Mouse (Mus musculus): Measurements from ENCODE around the gene Ywhaq.

The Ywhaq gene

DNA sequence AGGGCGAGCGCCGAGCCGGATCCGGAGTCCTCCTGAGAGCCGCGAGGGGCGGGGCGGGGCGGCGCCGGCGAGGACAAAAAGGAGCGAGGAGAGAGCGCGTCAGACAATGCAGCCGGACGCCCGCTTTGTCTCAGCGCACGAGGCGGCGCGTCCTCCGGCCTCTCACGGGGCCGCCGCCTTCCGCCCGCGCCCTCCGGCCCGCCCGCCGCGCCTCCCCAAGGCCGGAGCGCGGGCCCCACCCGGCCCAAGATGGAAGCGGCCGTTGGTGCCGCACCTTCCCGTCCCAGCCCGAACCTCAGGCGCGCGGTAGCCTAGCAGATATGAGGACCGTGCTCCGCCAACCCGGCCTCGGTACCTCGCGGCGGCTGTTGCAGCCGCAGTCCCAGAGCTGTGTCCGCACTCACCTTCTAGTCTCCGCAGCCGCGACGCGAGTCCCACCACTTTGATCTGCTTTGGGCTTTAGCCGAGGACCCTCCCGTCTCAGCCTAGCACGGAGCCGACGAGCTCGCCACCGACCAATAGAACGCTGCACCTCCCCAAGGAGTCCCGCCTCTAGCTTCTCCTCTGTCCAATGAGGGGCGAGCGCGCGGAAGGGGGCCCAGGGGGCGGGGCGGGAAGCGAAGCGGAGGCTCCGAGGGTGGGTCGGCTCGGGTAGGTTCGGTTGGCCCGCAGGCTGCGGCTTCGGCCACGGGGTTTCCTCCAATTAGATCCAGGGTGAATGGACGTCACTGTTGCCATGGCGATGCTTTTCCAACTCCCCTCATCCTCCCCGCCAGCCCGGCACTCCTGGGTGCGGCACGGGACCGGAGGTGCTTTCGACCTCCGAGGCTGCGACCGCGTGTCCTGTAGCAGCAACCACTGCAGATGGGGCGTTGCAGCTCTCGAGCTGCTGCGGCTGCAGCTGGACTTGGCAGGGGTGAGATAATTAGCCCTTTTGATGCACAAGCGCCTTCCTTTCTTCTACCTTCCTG, at the start of gene Ywhaq:
TSS of gene Ywhaq (minus strand) at position 538 of the 971 bp plus-strand sequence.
- in situ Hi-C loops (cut with MboI, MseI), result no loop called here

DNA sequence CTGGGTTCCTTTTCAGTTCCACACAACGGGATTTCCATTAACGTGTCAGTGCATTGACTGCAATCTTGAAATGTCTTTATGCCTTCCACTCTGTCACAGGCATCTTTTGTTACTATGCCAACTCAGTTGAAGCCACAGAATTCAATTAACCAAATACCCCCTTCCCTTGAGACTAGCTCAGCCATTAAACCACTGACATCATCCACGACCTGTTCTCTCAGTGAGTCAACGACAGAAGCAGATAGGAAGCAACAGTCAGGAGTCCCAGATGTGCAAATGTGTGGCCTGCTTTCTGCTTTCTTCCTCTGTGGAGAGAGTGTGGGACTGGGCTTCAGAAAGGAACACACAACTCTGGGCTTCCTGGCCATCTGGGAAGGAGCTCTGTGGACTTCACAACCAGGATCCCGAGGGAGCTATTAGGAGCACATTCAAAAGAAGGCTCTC, 46.0 kb upstream of the Ywhaq start:
- in situ Hi-C loops (cut with MboI, MseI), result no loop called here

DNA sequence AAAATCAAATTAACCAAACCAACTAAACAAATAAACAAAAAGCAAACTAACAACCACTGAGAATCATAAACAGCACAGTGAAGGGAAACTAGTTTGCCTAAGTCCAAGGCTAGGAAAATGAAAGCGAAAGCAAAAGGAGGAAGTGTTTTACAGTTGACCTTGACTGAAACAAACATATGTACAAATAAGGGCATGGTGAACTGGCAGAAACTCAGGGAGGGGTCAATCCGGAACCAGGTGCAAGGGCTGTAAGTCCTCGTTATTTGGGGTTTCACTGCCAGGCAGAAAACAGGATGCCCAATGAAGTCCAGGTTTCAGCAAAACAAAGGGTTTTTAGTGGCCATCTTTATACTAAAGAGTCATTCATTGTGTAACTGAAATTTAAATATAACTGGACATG, 45.2 kb upstream of the Ywhaq start:
- in situ Hi-C loops (cut with MboI, MseI), result no loop called here

DNA sequence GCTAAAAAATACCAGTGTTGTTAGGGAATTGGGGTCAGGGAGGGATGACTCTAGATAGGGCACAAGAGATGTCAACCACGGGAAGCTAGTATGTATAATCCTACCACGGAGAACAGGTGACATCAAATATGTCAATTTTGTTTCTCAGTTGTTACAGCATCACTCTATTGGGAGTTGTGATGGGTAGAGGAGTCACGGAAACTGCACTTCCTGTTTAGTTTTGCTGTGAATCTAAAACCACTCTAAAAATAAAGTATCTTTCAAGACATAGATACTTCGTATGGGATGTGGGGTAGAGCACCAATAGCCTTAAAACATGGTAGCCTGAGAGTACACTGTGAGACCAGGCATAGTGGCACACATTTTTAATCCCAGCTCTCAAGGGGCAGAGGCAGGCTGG, 42.2 kb upstream of the Ywhaq start:
- in situ Hi-C loops (cut with MboI, MseI), result no loop called here

DNA sequence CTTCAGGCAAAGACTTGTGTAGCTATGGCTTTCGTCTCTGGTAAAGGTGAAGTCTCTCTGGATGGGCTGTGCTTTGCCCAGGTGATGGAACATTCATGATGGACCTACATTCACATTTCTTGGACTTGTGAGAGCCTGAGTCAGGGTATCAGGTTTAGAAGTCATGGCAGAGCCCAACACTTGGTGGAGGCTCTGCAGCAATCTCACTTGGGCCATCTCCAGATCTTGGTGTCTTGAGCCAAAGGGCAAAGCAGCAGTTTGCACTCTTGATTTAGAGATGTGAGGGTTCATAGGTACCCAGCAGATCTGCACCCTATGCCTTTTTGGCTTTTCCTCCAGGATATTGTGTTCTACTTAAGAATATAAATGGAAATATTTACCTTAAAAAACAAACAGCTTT, 38.6 kb upstream of the Ywhaq start:
- in situ Hi-C loops (cut with MboI, MseI), result no loop called here

DNA sequence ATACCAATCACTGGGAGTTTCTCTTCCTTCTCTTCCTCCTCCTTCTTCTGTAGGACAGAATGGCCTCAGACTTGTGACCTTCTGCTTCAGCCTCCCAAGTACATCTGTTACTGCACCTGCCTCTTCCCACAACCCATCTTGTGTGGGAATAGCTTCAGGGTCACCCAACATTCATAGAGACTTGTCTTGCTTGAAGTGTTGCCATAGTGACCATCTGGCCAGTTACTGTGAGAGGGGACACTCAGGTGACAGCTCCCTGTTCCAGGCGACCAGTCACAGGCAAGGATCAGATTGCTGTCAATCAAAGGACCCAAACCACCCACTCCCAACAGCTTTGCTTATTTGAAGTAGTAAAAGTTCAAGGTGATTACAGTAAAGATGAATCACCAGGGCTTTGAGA, 34.3 kb upstream of the Ywhaq start:
- in situ Hi-C loops (cut with MboI, MseI), result no loop called here

DNA sequence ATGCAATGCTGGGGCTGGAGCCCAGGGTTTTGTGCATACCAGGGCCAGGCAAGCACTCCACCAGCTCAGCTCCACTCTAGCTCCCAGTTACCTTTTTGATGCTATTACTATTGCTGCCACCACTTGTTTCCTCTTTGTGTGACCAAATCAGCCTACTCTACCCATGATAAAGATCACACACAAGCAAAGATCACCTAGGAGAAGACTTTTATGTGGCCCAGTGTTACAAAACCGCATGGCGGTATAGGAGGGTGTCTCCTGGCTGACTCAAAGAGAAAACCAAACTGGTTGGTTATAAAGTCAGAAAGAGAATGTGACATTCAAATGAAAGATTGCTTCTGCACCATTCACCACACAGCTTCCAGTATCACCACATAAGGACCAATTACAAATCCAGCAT, 33.9 kb upstream of the Ywhaq start:
- in situ Hi-C loops (cut with MboI, MseI), result no loop called here

DNA sequence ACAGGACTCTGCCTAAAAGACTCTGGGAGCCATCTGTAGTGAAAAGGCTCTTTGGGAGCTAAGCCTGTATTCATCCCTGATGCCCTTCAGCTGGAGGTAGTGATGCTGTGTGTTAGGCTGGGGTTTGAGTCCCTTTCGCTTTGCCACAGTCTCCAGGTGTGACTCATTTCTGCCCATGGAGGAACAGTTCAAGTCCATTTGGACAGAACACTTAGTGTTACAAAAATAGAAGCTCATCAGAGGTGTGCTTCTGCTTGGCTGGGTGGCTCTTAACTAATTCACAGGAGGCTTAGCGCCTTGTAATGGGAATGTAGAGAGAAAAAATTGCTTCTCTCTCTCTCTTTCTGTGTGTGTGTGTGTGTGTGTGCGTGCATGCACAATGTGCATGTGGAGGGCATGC, 26.3 kb upstream of the Ywhaq start:
- in situ Hi-C loops (cut with MboI, MseI), result no loop called here

DNA sequence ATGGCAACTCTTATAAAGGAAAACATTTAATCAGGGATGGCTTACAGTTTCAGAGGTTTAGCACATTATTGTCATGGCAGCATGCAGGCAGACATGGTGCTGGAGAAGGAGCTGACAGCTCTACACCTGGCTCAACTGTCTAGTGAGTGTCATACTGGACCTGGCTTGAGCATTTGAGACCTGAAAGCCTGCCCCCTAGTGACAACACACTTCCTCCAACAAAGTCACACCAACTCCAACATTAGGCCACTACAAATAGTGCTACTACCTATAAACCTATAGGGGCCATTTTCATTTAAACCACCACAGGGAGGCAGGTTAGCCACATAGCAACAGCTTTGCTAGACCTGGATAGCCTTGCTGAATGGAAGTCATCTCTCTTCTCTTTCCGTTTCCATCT, 24.4 kb upstream of the Ywhaq start:
- in situ Hi-C loops (cut with MboI, MseI), result no loop called here

DNA sequence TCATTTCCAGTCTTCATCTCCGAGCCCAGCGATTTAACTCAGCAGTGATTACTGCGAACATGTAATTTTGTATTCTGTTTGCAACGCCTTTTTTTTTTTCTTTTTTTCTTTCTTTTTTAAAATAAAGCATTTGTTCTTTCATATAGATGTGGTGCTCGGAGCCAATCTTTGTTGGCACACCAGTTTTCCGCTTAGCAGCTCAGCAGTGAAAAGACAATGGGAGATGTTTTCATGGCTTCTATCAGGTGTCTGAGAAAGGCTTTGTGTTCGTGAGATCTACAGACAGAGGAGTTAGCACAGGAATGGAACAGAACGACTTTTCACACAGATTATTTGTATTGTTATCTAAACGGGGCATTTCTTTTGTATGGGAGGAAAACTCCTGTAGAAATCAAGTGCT, 22.0 kb upstream of the Ywhaq start:
- in situ Hi-C loops (cut with MboI, MseI), result no loop called here

DNA sequence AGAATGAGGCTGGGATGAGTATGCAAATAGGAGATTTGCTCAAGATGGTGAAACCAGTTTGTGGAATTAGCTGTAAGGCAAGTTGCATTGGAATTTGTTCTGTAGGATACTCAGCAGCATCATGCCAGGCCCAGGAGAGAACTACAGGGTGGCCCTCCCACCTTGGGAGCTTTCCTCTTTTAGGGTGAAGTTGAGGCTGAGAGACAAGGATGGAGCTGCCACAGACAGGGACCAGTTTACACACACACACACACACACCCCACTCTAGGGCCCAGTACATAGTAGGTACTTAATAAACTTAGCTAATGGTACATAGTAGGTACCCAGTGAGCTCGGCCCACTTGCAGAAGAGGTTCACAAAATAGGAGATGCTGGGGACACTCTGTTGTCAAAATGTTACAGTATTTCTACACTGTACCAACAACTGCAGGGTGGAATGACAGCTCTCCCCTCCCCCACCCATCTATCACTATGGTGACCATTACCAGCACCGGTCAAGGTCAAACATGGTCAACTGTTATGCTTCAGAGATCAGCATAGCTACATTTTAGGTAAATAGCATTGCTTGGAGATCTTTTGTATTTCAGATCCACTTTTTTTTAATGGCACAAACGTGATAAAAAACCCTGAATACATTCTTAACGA, 21.4 kb upstream of the Ywhaq start:
- in situ Hi-C loops (cut with MboI, MseI), result no loop called here

DNA sequence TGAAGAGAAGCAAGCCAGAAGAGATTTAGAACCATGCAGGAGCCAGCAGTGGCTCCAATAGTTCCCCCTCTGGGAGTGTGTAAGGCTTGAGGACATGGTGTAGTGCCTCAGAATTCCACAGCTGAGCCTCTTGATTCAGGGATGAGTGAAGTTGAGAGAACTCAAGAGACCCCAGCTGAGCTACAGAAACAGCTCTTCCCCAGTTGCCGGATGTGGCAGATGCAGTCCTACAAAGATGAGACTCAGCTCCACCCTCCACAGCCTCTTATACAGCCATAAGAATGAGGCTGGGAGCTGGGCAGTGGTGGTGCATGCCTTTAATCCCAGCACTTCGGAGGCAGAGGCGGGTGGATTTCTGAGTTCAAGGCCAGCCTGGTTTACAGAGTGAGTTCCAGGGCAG, 20.9 kb upstream of the Ywhaq start:
- in situ Hi-C loops (cut with MboI, MseI), result no loop called here

DNA sequence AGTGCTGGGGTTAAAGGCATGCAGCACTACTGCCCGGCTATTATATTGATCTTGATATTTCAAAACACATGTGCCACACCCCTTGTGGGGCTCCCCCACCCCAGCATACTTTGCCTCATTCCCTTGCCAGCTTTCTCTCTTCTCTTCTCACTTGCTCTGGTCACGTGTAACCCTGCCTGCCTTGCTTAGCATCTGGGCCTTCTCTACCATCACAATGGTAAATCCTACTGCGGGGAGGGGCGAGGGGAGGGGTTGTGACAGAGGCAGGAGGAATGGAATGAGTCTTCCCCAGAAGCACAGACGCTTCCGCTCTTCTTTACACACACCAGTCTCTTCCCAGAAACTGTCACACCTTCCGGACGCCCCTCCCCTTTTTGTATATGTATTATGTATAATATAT, 14.5 kb upstream of the Ywhaq start:
- in situ Hi-C loops (cut with MboI, MseI), result no loop called here

DNA sequence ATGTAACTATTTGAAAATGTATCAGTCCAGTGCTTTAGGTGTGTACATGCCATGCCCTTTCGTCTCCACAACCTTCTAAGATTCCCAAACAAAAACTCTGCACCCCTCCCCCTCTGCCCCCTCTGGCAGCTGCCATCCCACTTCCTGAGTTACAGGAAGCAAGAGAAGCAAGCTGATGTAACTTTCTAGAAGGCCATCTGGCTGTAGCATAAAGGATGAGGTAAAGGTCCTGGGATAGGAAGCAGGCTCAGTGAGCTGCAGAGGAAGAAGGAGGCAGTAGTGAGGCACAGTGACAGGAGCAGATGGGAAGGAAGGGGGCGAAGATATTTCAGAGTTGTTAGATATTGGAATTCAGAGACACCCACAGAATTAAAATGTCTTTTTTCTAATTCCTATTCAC, 13.6 kb upstream of the Ywhaq start:
- in situ Hi-C loops (cut with MboI, MseI), result no loop called here

DNA sequence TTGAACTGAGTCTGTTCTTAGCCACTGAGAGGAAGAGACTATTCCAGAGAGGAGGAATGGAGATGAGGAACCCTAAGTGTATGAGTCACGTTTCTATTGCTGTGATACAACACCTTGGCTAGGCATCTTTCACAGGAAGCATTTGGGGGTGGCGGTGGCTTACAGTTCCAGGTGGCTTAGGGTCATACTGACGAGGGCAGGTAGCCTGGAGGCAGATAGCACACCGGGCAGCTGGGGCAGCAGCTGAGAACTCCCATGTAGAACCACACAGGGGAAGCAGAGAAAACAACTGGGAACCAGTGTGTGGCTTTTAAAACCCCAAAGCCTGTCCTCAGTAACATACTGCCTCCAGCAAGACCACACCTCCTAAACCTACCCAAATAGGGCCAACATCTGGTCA, 12.7 kb upstream of the Ywhaq start:
- in situ Hi-C loops (cut with MboI, MseI), result no loop called here

DNA sequence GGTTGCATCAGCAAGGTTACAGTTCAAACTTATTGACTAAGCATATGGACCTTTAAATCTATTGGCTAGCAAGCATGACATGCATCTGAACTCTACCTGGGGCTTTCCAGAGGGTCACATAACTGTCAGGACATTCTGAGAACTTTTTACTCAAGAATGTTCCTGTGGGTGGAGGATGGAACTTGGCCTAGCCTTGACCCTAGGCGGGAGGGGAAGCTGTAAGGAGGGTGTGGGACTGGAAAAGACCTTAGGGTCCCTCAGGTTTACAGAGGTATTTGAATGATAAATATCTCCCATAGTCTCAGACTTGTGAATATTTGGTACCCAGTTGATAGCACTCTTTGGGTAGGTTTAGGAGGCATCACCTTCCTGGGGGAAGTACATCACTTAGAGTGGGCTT, 11.6 kb upstream of the Ywhaq start:
- in situ Hi-C loops (cut with MboI, MseI), result no loop called here

DNA sequence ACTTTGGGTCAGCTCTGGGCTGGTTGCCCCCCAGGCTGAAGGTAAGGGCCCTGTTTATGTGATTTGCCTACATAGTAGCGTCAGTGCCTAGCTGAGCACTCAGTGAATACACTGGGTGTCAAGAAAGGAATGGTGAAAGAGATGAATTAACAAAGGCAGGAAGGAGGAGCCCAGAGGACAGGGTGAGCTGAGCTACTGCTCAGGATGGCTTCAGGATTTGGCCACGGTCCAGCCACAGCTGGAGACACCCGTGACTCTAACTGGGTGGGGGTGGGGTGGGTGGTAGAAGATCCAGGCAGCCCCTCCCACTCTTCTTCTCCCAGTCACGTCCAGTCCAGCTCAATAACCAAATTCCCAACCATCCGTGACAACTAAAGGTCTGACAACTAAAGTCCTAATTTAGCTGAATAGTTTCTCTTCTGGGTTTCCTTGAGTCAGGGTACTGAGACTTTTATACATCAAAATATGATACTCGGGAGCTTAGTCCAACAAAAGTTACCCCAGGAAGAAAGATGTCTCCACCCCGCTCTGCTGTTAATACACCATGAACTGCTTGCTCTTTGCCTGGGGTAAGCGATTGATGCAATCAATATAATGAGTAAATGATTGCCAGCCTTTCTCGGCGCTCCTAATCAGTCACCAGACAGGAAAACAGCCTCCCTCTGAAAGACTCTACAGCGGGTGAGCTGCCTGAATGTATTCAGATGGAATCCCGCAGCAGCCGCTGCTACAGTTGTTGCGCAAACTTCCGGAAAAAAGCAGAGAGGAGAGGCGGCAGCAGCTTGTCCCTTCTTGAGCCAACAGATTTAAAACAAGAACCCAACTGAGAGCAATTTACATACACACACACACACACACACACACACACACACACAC, 8.9 kb upstream of the Ywhaq start:
- in situ Hi-C loops (cut with MboI, MseI), result no loop called here

DNA sequence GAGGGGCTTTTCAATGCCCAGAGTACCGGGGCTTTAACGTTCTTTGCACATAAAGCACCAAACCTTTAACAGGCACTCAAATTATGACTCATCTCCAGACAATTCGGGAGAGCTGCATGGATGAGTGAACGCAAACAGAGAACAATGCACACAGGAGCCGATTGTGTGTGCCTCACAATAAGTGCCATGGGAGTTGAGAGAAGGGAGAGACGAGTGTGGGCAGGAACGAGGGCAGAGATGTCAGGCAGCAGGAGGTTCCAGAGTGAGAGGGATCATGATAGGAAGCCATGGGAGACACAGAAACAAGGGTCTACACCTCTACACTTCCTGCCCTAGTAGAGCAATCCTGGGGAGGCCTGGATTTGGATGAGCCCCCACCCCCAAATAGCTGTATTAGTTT, 7.2 kb upstream of the Ywhaq start:
- in situ Hi-C loops (cut with MboI, MseI), result no loop called here

DNA sequence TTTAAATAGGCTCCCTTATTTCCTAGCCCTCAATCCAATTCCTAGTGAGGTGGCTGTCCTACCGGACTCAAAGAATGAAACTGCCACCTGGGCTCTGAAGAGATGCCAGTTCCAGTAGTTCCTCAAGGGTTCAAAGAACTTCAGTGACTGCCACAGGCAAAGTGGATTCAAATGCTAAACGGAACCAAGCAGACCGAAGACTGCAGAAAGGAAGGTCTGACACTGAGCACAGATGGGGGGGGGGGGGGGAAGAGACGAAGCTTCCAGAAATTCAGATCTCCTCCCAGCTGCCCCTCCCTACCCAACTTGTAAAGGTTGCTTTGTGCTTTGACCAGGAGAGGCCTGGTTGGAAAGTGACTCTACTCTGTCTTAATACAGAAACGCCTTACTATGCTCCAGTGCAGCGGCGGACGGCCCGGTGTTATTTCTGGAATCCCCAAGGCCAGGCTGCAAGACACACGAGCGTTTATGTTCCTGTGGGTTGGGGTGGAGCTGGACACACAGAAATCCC, 1.2 kb upstream of the Ywhaq start:
- in situ Hi-C loops (cut with MboI, MseI), result no loop called here

DNA sequence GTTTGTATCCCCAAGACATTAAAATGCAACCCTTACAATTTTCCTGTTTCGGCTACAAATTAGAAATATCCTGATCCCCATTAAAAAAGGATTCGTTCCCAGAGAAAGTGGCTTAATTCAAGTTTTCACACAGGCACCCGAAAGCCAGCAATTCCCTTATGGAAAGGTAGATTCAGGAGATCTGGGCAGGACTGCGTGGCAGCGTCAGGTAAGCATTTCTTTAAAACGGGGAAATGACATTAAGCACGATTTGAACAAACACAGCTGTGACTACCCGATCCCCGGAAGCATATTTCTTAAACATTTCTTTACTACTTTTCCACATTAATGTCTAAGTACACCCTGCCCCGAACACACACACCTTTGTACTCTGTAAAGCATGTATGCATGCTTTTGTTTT, 646 bp upstream of the Ywhaq start:
- in situ Hi-C loops (cut with MboI, MseI), result no loop called here

DNA sequence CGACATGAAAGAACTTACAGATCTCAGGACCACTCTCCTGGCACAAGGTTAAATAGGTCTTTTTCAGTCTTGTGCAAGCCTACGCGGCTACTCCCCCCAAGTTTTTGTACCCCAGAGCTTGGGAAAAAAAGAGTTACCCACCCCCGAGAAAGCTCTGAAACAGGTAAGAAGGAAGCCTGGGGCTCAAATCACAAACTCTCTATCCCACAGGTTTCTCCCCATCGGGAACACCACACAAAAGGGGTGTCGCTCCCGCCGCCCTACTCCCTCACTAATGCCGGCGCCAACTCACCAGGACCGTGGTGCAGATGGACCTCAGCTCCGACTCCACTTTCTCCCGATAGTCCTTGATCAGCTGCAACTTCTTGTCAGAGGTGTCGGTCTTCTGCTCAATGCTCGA, 931 bp downstream of the Ywhaq start:
- in situ Hi-C loops (cut with MboI, MseI), result no loop called here

DNA sequence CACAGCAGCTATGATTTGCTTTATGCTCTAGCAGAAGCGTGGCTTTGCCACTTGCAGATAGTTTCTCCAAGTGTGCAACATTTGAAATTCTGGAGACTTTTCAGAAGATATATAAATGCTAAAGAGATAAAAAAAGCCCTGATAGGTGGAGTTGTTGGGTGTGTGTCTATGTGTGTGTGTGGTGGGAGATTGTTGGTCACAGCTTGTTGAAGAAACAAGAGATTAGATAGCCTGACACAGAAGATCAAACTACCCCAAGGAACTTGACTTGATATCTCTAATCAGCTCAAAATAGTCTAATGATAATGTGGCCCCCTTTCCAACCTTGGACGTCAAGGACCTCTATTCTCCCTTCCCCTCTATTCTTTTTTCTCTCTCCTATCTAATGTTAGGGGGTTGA, 6.8 kb downstream of the Ywhaq start:
- in situ Hi-C loops (cut with MboI, MseI), result no loop called here
